Mouse (Mus musculus): ENCODE data around the gene Astn2. TPM values are rescaled to one million over a fixed set of nuclear protein-coding genes. Genes with fewer than 3 reads are reported as not detected.

Astn2 gene
- polyA plus RNA-seq, 1 experiment = not detected

GRCm38 (mm10) chr4:65699743-65700361 lies 704.6 kb downstream of the Astn2 start:
- H3K79me2 ChIP-seq (ENCODE audit: control insufficient read depth, insufficient read depth) = no peaks in the 10 kb centered on the region
- no peak for TF ChIP-seq SRF (IDR thresholded peaks at IDR 0.05; ENCODE audit: control insufficient read depth, insufficient read length, low read depth)
- no peak for TF ChIP-seq E2F4 (IDR thresholded peaks at IDR 0.05; ENCODE audit: insufficient read depth)
- TF ChIP-seq POLR2A (IDR thresholded peaks at IDR 0.05; ENCODE audit: insufficient read length, low read depth) = no peak
- no peak for TF ChIP-seq POLR2AphosphoS2 (IDR thresholded peaks at IDR 0.05; ENCODE audit: insufficient read length, low read depth)
- TF ChIP-seq REST (IDR thresholded peaks at IDR 0.05; ENCODE audit: insufficient read depth, insufficient read length) = no peak
- TF ChIP-seq TCF12 (IDR thresholded peaks at IDR 0.05; ENCODE audit: insufficient read depth, poor library complexity, severe bottlenecking) = no peak
- TF ChIP-seq MAX (IDR thresholded peaks at IDR 0.05; ENCODE audit: low read depth) = no peak
- H3K27me3 ChIP-seq (ENCODE audit: control insufficient read depth, insufficient read depth, insufficient read length) = no peaks in the 10 kb centered on the region
- no peak overlapping the region for H3ac ChIP-seq (ENCODE audit: control insufficient read depth, insufficient read length)
- no peak overlapping the region for H3K4me3 ChIP-seq
- no peaks in the 10 kb centered on the region for H3K36me3 ChIP-seq (ENCODE audit: control insufficient read depth, insufficient read depth)
- no peak overlapping the region for H3K4me2 ChIP-seq (ENCODE audit: low read depth)

GRCm38 (mm10) chr4:65695241-65695640 lies 709.2 kb downstream of the Astn2 start:
- Histone ChIP-seq H3K27me3 (ENCODE audit: control insufficient read depth, insufficient read depth, insufficient read length) (no peaks in the 10 kb centered on the region), H3K79me2 (ENCODE audit: control insufficient read depth, insufficient read depth) (no peaks in the 10 kb centered on the region), H3K4me2 (ENCODE audit: low read depth) (no peak overlapping the region), H3ac (ENCODE audit: control insufficient read depth, insufficient read length) (no peak overlapping the region), H3K36me3 (ENCODE audit: control insufficient read depth, insufficient read depth) (no peaks in the 10 kb centered on the region), H3K4me3 (no peak overlapping the region)
- no peak for TF ChIP-seq REST (IDR thresholded peaks at IDR 0.05; ENCODE audit: insufficient read depth, insufficient read length)
- no peak for TF ChIP-seq E2F4 (IDR thresholded peaks at IDR 0.05; ENCODE audit: insufficient read depth)
- TF ChIP-seq POLR2A (IDR thresholded peaks at IDR 0.05; ENCODE audit: insufficient read length, low read depth) = no peak
- no peak for TF ChIP-seq TCF3 (IDR thresholded peaks at IDR 0.05; ENCODE audit: insufficient read length, low read depth)
- TF ChIP-seq MYOD1 (IDR thresholded peaks at IDR 0.05; ENCODE audit: control insufficient read depth in 1 of 3, insufficient read length in 2 of 3, low read depth in 2 of 3) = no peak
- no peak for TF ChIP-seq POLR2AphosphoS2 (IDR thresholded peaks at IDR 0.05; ENCODE audit: insufficient read length, low read depth)
- TF ChIP-seq MYOG (IDR thresholded peaks at IDR 0.05; ENCODE audit: control insufficient read depth in 1 of 3, insufficient read depth in 1 of 3, insufficient read length in 2 of 3, low read depth in 2 of 3) = no peak
- no peak for TF ChIP-seq MAX (IDR thresholded peaks at IDR 0.05; ENCODE audit: low read depth)

- H3K4me3 ChIP-seq = no peak overlapping the region
Measured at GRCm38 (mm10) chr4:65694011-65694410, 710.4 kb downstream of the Astn2 start.

GRCm38 (mm10) chr4:65687006-65687723 lies 717.2 kb downstream of the Astn2 start:
- no peaks in the 10 kb centered on the region for H3K79me2 ChIP-seq (ENCODE audit: control insufficient read depth, insufficient read depth)
- H3K4me2 ChIP-seq (ENCODE audit: low read depth) = no peak overlapping the region
- H3K27me3 ChIP-seq (ENCODE audit: control insufficient read depth, insufficient read depth, insufficient read length) = no peaks in the 10 kb centered on the region
- H3K36me3 ChIP-seq (ENCODE audit: control insufficient read depth, insufficient read depth) = no peaks in the 10 kb centered on the region
- TF ChIP-seq SRF (IDR thresholded peaks at IDR 0.05; ENCODE audit: control insufficient read depth, insufficient read length, low read depth) = no peak
- TF ChIP-seq MYOD1 (IDR thresholded peaks at IDR 0.05; ENCODE audit: control insufficient read depth in 1 of 3, insufficient read length in 2 of 3, low read depth in 2 of 3) = no peak
- no peak for TF ChIP-seq CEBPB (IDR thresholded peaks at IDR 0.05; ENCODE audit: insufficient read depth, poor library complexity, severe bottlenecking)
- no peak for TF ChIP-seq E2F4 (IDR thresholded peaks at IDR 0.05; ENCODE audit: insufficient read depth)
- TF ChIP-seq POLR2AphosphoS2 (IDR thresholded peaks at IDR 0.05; ENCODE audit: insufficient read length, low read depth) = no peak
- no peak for TF ChIP-seq TCF3 (IDR thresholded peaks at IDR 0.05; ENCODE audit: insufficient read length, low read depth)
- no peak for TF ChIP-seq POLR2A (IDR thresholded peaks at IDR 0.05; ENCODE audit: insufficient read length, low read depth)
- no peak for TF ChIP-seq MAX (IDR thresholded peaks at IDR 0.05; ENCODE audit: low read depth)
- TF ChIP-seq TCF12 (IDR thresholded peaks at IDR 0.05; ENCODE audit: insufficient read depth, poor library complexity, severe bottlenecking) = no peak
- TF ChIP-seq USF1 (IDR thresholded peaks at IDR 0.05; ENCODE audit: low read depth) = no peak
- no peak overlapping the region for H3ac ChIP-seq (ENCODE audit: control insufficient read depth, insufficient read length)
- no peak overlapping the region for H3K4me3 ChIP-seq

More at GRCm38 (mm10) chr4:65694011-65694410, 710.4 kb downstream of the Astn2 start:
- no peaks in the 10 kb centered on the region for H3K36me3 ChIP-seq (ENCODE audit: control insufficient read depth, insufficient read depth)
- H3K4me2 ChIP-seq (ENCODE audit: low read depth) = no peak overlapping the region
- no peak overlapping the region for H3ac ChIP-seq (ENCODE audit: control insufficient read depth, insufficient read length)
- no peak for TF ChIP-seq REST (IDR thresholded peaks at IDR 0.05; ENCODE audit: insufficient read depth, insufficient read length)
- no peak for TF ChIP-seq CEBPB (IDR thresholded peaks at IDR 0.05; ENCODE audit: insufficient read depth, poor library complexity, severe bottlenecking)
- TF ChIP-seq MAX (IDR thresholded peaks at IDR 0.05; ENCODE audit: low read depth) = no peak
- TF ChIP-seq E2F4 (IDR thresholded peaks at IDR 0.05; ENCODE audit: insufficient read depth) = no peak
- TF ChIP-seq TCF12 (IDR thresholded peaks at IDR 0.05; ENCODE audit: insufficient read depth, poor library complexity, severe bottlenecking) = no peak
- TF ChIP-seq USF1 (IDR thresholded peaks at IDR 0.05; ENCODE audit: low read depth) = no peak
- TF ChIP-seq TCF3 (IDR thresholded peaks at IDR 0.05; ENCODE audit: insufficient read length, low read depth) = no peak
- TF ChIP-seq MYOG (IDR thresholded peaks at IDR 0.05; ENCODE audit: control insufficient read depth in 1 of 3, insufficient read depth in 1 of 3, insufficient read length in 2 of 3, low read depth in 2 of 3) = no peak
- TF ChIP-seq POLR2A (IDR thresholded peaks at IDR 0.05; ENCODE audit: insufficient read length, low read depth) = no peak
- TF ChIP-seq MYOD1 (IDR thresholded peaks at IDR 0.05; ENCODE audit: control insufficient read depth in 1 of 3, insufficient read length in 2 of 3, low read depth in 2 of 3) = no peak
- TF ChIP-seq POLR2AphosphoS2 (IDR thresholded peaks at IDR 0.05; ENCODE audit: insufficient read length, low read depth) = no peak
- no peak for TF ChIP-seq SRF (IDR thresholded peaks at IDR 0.05; ENCODE audit: control insufficient read depth, insufficient read length, low read depth)
- H3K79me2 ChIP-seq (ENCODE audit: control insufficient read depth, insufficient read depth) = no peaks in the 10 kb centered on the region
- no peaks in the 10 kb centered on the region for H3K27me3 ChIP-seq (ENCODE audit: control insufficient read depth, insufficient read depth, insufficient read length)

Measured in myocyte (in vitro differentiated cells).